Mouse (Mus musculus) activated CD4-positive, CD25-positive, alpha-beta regulatory T cell (primary cell): ENCODE data around the gene Olfr791. TPM values are rescaled to one million over a fixed set of nuclear protein-coding genes. Genes with fewer than 3 reads are reported as not detected.

Experiments used
- polyA plus RNA-seq, 2 experiments: library from polyadenylated mRNA; unstranded; fragments of 100-300 nt; shearing (Covaris generic); gene quantifications; one replicate each; pipeline ENCODE4 v1.2.1; 2017

Olfr791 gene
- polyA plus RNA-seq = not detected

GRCm38 (mm10) chr10:129521492-129521891 lies at the start of gene Olfr791:
TSS of gene Olfr791 (plus strand) at chr10:129521792.

GRCm38 (mm10) chr10:129484452-129484851 lies 37.1 kb upstream of the Olfr791 start, which contains the start of gene Olfr789:
TSS of gene Olfr789 (plus strand) at chr10:129484752.

GRCm38 (mm10) chr10:129498192-129498591 lies 23.4 kb upstream of the Olfr791 start, which contains the start of gene Olfr790:
TSS of gene Olfr790 (plus strand) at chr10:129498492.

GRCm38 (mm10) chr10:129538862-129539261 lies 17.3 kb downstream of the Olfr791 start, which contains the start of gene Olfr792:
TSS of gene Olfr792 (plus strand) at chr10:129539162.

GRCm38 (mm10) chr10:129567355-129567754 lies 45.8 kb downstream of the Olfr791 start, which contains the start of gene Olfr794:
TSS of gene Olfr794 (plus strand) at chr10:129567655.

Other genes starting within 250 kb of the Olfr791 start
- gene Olfr780, start 203.7 kb upstream of the Olfr791 start, polyA plus RNA-seq = under 1 TPM in 1 of 2 experiments, not detected in 1; 0.09 TPM
- gene Olfr781, start 192.9 kb upstream of the Olfr791 start, polyA plus RNA-seq = not detected
- gene Olfr782, start 172.9 kb upstream of the Olfr791 start, polyA plus RNA-seq = not detected
- gene Olfr784, start 137.7 kb upstream of the Olfr791 start, polyA plus RNA-seq = not detected
- not detected for gene Olfr785, start 116.4 kb upstream of the Olfr791 start, polyA plus RNA-seq
- not detected for gene Olfr786, start 94.5 kb upstream of the Olfr791 start, polyA plus RNA-seq
- under 1 TPM in 1 of 2 experiments, not detected in 1; 0.23 TPM for gene Olfr787, start 59.9 kb upstream of the Olfr791 start, polyA plus RNA-seq
- under 1 TPM in 1 of 2 experiments, not detected in 1; 0.12 TPM for gene Olfr788, start 50.8 kb upstream of the Olfr791 start, polyA plus RNA-seq
- not detected for gene Olfr789, start 37.0 kb upstream of the Olfr791 start, polyA plus RNA-seq
- gene Olfr790, start 23.3 kb upstream of the Olfr791 start, polyA plus RNA-seq = not detected
- gene Olfr792, start 17.4 kb downstream of the Olfr791 start, polyA plus RNA-seq = under 1 TPM in 1 of 2 experiments, not detected in 1; 0.15 TPM
- not detected for gene Olfr794, start 45.9 kb downstream of the Olfr791 start, polyA plus RNA-seq
- gene Olfr796, start 90.8 kb downstream of the Olfr791 start, polyA plus RNA-seq = under 1 TPM in 1 of 2 experiments, not detected in 1; 0.07 TPM
- gene Olfr798, start 106.1 kb downstream of the Olfr791 start, polyA plus RNA-seq = not detected
- under 1 TPM in 1 of 2 experiments, not detected in 1; 0.18 TPM for gene Olfr799, start 115.7 kb downstream of the Olfr791 start, polyA plus RNA-seq
- gene Olfr800, start 135.9 kb downstream of the Olfr791 start, polyA plus RNA-seq = not detected
- gene Olfr801, start 152.1 kb downstream of the Olfr791 start, polyA plus RNA-seq = under 1 TPM in 1 of 2 experiments, not detected in 1; 0.30 TPM
- not detected for gene Olfr802, start 166.4 kb downstream of the Olfr791 start, polyA plus RNA-seq
- not detected for gene Olfr803, start 172.5 kb downstream of the Olfr791 start, polyA plus RNA-seq
- not detected for gene Olfr804, start 181.4 kb downstream of the Olfr791 start, polyA plus RNA-seq
- not detected for gene Olfr805, start 207.6 kb downstream of the Olfr791 start, polyA plus RNA-seq
- not detected for gene Olfr806, start 220.1 kb downstream of the Olfr791 start, polyA plus RNA-seq
- not detected for gene Olfr807, start 236.0 kb downstream of the Olfr791 start, polyA plus RNA-seq
- gene Olfr808, start 243.7 kb downstream of the Olfr791 start, polyA plus RNA-seq = not detected